In genomic region chr14:75131324-75131935, GRCm38 (mm10) we compare ENCODE assay signal across 9 mouse cellular contexts. TPM values are rescaled to one million over a fixed set of nuclear protein-coding genes. Genes with fewer than 3 reads are reported as not detected.
A peak's percentile ranks its signal among the peaks of the same experiment; 100 is the strongest.
DNase-seq lines count a peak whose midpoint lies in the region; ATAC-seq and TF ChIP-seq lines count a peak whose summit lies in the region.
"Had no signal": no experiment of that assay in that cellular context is flagged by ENCODE, and none has a peak within 500 bp of the region (broad histone marks: within the 10 kb centered on the region; RNA-seq: fewer than 3 reads in every experiment).

No protein-coding gene starts in this region.

- 4% methylated on average over 12 of the region's 12 CpGs for WGBS in forebrain, embryonic 11.5 days
- WGBS in limb, embryonic 15.5 days: 2% methylated on average over 12 of the region's 12 CpGs

- no peak for TF ChIP-seq CTCF in gastrocnemius, adult 2 months (IDR thresholded peaks at IDR 0.05)

- peak overlapping the region; percentile 79 for H3K4me3 ChIP-seq in gastrocnemius, adult 2 months
- peak overlapping the region; percentile 46 for H3K4me3 ChIP-seq in forebrain, embryonic 11.5 days (ENCODE audit: low read depth, low read length)
- peak overlapping the region; percentile 58 for H3K4me3 ChIP-seq in limb, embryonic 15.5 days

- ATAC-seq in CD4-positive, CD25-positive, alpha-beta regulatory T cell, adult 4 months: peak; percentile 21
- ATAC-seq in forebrain, embryonic 11.5 days (replicated peaks; ENCODE audit: low FRiP score): no peak
- ATAC-seq in limb, embryonic 15.5 days (ENCODE audit: insufficient number of reproducible peaks, low FRiP score, low TSS enrichment, low read depth): no peak

- peaks cover 3% of the 10 kb centered on the region; the same call in 1 of the 2 replicates for H3K27me3 ChIP-seq in forebrain, embryonic 11.5 days (ENCODE audit: control insufficient read depth, insufficient read depth, low read length)
- H3K27me3 ChIP-seq in limb, embryonic 15.5 days: no peaks in the 10 kb centered on the region
- no peaks in the 10 kb centered on the region for H3K27me3 ChIP-seq in splenic B cell, adult 2 months (ENCODE audit: control insufficient read depth, insufficient read depth, low read length, poor library complexity, severe bottlenecking)

- intact Hi-C loops in gastrocnemius, adult 2 months (cut with DNase I): no loop called here
- intact Hi-C loops in gastrocnemius, postnatal 36 days (cut with DNase I): no loop called here

- DNase-seq in gastrocnemius, adult 2 months: no peak
- DNase-seq in gastrocnemius, postnatal 36 days: no peak
- DNase-seq in forebrain, embryonic 11.5 days (ENCODE audit: low spot score): no peak
- DNase-seq in splenic B cell, adult 2 months (ENCODE audit: low read depth, low spot score): peak; percentile 47
- DNase-seq in Muller cell, postnatal 12 days (ENCODE audit: inconsistent ontology term): no peak
- no peak for DNase-seq in layer of hippocampus, postnatal 10 days (ENCODE audit: low spot score in 2 of 2)

- H3K36me3 ChIP-seq in forebrain, embryonic 11.5 days (ENCODE audit: control insufficient read depth, insufficient read depth, low read length): no peaks in the 10 kb centered on the region
- no peaks in the 10 kb centered on the region for H3K36me3 ChIP-seq in limb, embryonic 15.5 days
- no peaks in the 10 kb centered on the region for H3K36me3 ChIP-seq in splenic B cell, adult 2 months (ENCODE audit: control insufficient read depth, insufficient read depth, low read length, poor library complexity, severe bottlenecking)

- peak overlapping the region; percentile 20; the same call in 1 of the 2 replicates for H3K9ac ChIP-seq in forebrain, embryonic 11.5 days (ENCODE audit: low read length)
- no peak overlapping the region for H3K9ac ChIP-seq in limb, embryonic 15.5 days

- no peaks in the 10 kb centered on the region for H3K9me3 ChIP-seq in forebrain, embryonic 11.5 days (ENCODE audit: control insufficient read depth, low read length)
- H3K9me3 ChIP-seq in limb, embryonic 15.5 days: no peaks in the 10 kb centered on the region

- no peak overlapping the region; the same call in 1 of the 2 replicates for H3K27ac ChIP-seq in gastrocnemius, adult 2 months
- no peak overlapping the region for H3K27ac ChIP-seq in forebrain, embryonic 11.5 days (ENCODE audit: low read depth, low read length)
- H3K27ac ChIP-seq in limb, embryonic 15.5 days: no peak overlapping the region

- peak overlapping the region; percentile 85 for H3K4me2 ChIP-seq in forebrain, embryonic 11.5 days (ENCODE audit: low read depth, low read length, severe bottlenecking)
- H3K4me2 ChIP-seq in limb, embryonic 15.5 days: peak overlapping the region; percentile 94

- no peaks in the 10 kb centered on the region for H3K4me1 ChIP-seq in forebrain, embryonic 11.5 days (replicated peaks; ENCODE audit: control insufficient read depth, insufficient read depth, low read length)
- peaks cover 7% of the 10 kb centered on the region; the same call in 1 of the 2 replicates for H3K4me1 ChIP-seq in limb, embryonic 15.5 days

RNA-seq across cellular contexts. Expression of gene Lcp1, which starts 0.5 kb away (rescaled TPM):
- total RNA-seq in gastrocnemius, adult 2 months (2021): 1 to 10 TPM; 1.7 to 2.3 TPM
- 1 to 10 TPM; 3.4 to 3.9 TPM for total RNA-seq in gastrocnemius, postnatal 36 days (2021)
- 1,000 to 10,000 TPM; 1,290 to 1,712 TPM for polyA plus RNA-seq in CD4-positive, CD25-positive, alpha-beta regulatory T cell, adult 4 months (2017; shearing (Covaris generic))
- polyA plus RNA-seq in forebrain, embryonic 11.5 days (2014; fragmentation: Nextera tagmentation; extraction: Ambion mirVana): 26.5 and 28.6 TPM in 2 replicates
- 36.7 and 38.4 TPM in 2 replicates for polyA plus RNA-seq in limb, embryonic 15.5 days (2015; fragmentation: Nextera tagmentation; extraction: Ambion mirVana)
- 1 to 10 TPM; 8.5 to 8.8 TPM for total RNA-seq in layer of hippocampus, postnatal 10 days (2021)

RNA-seq across cellular contexts. Expression of gene Lrrc63, which starts 0.7 kb away (rescaled TPM):
- total RNA-seq in gastrocnemius, adult 2 months (2021): not detected
- not detected for total RNA-seq in gastrocnemius, postnatal 36 days (2021)
- not detected for polyA plus RNA-seq in CD4-positive, CD25-positive, alpha-beta regulatory T cell, adult 4 months (2017; shearing (Covaris generic))
- polyA plus RNA-seq in forebrain, embryonic 11.5 days (2014; fragmentation: Nextera tagmentation; extraction: Ambion mirVana): 0.31 and 0.36 TPM in 2 replicates
- polyA plus RNA-seq in limb, embryonic 15.5 days (2015; fragmentation: Nextera tagmentation; extraction: Ambion mirVana): not detected in 2 replicates
- total RNA-seq in layer of hippocampus, postnatal 10 days (2021): not detected
- total RNA-seq: heart, postnatal 10 days had no signal
